Mouse (Mus musculus): ENCODE results near the gene Nptx1. TPM values are rescaled to one million over a fixed set of nuclear protein-coding genes. Genes with fewer than 3 reads are reported as not detected.

Gene Nptx1
- polyA plus RNA-seq, 1 experiment, result 14.7 TPM

GRCm38 (mm10) chr11:119506386-119506785 lies 41.2 kb downstream of the Nptx1 start:
- DNase-seq (ENCODE audit: low read depth), result no peak
- no peak for TF ChIP-seq CTCF (IDR thresholded peaks at IDR 0.05; ENCODE audit: borderline replicate concordance, extremely low read depth, insufficient read depth, insufficient read length)
- no peak for TF ChIP-seq POLR2A (IDR thresholded peaks at IDR 0.05; ENCODE audit: borderline replicate concordance, extremely low read depth, insufficient read depth, insufficient read length, poor library complexity, severe bottlenecking)

- peak; percentile 75 for DNase-seq (ENCODE audit: low read depth)
- TF ChIP-seq POLR2A (IDR thresholded peaks at IDR 0.05; ENCODE audit: borderline replicate concordance, extremely low read depth, insufficient read depth, insufficient read length, poor library complexity, severe bottlenecking) (no peak), CTCF (IDR thresholded peaks at IDR 0.05; ENCODE audit: borderline replicate concordance, extremely low read depth, insufficient read depth, insufficient read length) (peak; percentile 99)
These were observed 43.9 kb downstream of the Nptx1 start for GRCm38 (mm10) chr11:119503675-119504074.

- no peak for DNase-seq (ENCODE audit: low read depth)
- no peak for TF ChIP-seq POLR2A (IDR thresholded peaks at IDR 0.05; ENCODE audit: borderline replicate concordance, extremely low read depth, insufficient read depth, insufficient read length, poor library complexity, severe bottlenecking)
- TF ChIP-seq CTCF (IDR thresholded peaks at IDR 0.05; ENCODE audit: borderline replicate concordance, extremely low read depth, insufficient read depth, insufficient read length), result no peak
These were observed 47.5 kb downstream of the Nptx1 start for GRCm38 (mm10) chr11:119500011-119500410.

- TF ChIP-seq CTCF (IDR thresholded peaks at IDR 0.05; ENCODE audit: borderline replicate concordance, extremely low read depth, insufficient read depth, insufficient read length) (no peak), POLR2A (IDR thresholded peaks at IDR 0.05; ENCODE audit: borderline replicate concordance, extremely low read depth, insufficient read depth, insufficient read length, poor library complexity, severe bottlenecking) (no peak)
These were observed 48.3 kb downstream of the Nptx1 start for GRCm38 (mm10) chr11:119499297-119499696.

GRCm38 (mm10) chr11:119497451-119497850 lies 50.1 kb downstream of the Nptx1 start:
- TF ChIP-seq CTCF (IDR thresholded peaks at IDR 0.05; ENCODE audit: borderline replicate concordance, extremely low read depth, insufficient read depth, insufficient read length), result no peak
- no peak for TF ChIP-seq POLR2A (IDR thresholded peaks at IDR 0.05; ENCODE audit: borderline replicate concordance, extremely low read depth, insufficient read depth, insufficient read length, poor library complexity, severe bottlenecking)
- DNase-seq (ENCODE audit: low read depth), result no peak

More at GRCm38 (mm10) chr11:119499297-119499696, 48.3 kb downstream of the Nptx1 start:
- DNase-seq (ENCODE audit: low read depth), result no peak

- no peak for TF ChIP-seq CTCF (IDR thresholded peaks at IDR 0.05; ENCODE audit: borderline replicate concordance, extremely low read depth, insufficient read depth, insufficient read length)
- no peak for TF ChIP-seq POLR2A (IDR thresholded peaks at IDR 0.05; ENCODE audit: borderline replicate concordance, extremely low read depth, insufficient read depth, insufficient read length, poor library complexity, severe bottlenecking)
- DNase-seq (ENCODE audit: low read depth), result no peak
These were observed 51.4 kb downstream of the Nptx1 start for GRCm38 (mm10) chr11:119496147-119496546.

- no peak for TF ChIP-seq POLR2A (IDR thresholded peaks at IDR 0.05; ENCODE audit: borderline replicate concordance, extremely low read depth, insufficient read depth, insufficient read length, poor library complexity, severe bottlenecking)
- no peak for TF ChIP-seq CTCF (IDR thresholded peaks at IDR 0.05; ENCODE audit: borderline replicate concordance, extremely low read depth, insufficient read depth, insufficient read length)
- DNase-seq (ENCODE audit: low read depth), result no peak
These were observed 54.0 kb downstream of the Nptx1 start for GRCm38 (mm10) chr11:119493516-119493915.

GRCm38 (mm10) chr11:119492830-119493229 lies 54.7 kb downstream of the Nptx1 start:
- TF ChIP-seq POLR2A (IDR thresholded peaks at IDR 0.05; ENCODE audit: borderline replicate concordance, extremely low read depth, insufficient read depth, insufficient read length, poor library complexity, severe bottlenecking) (no peak), CTCF (IDR thresholded peaks at IDR 0.05; ENCODE audit: borderline replicate concordance, extremely low read depth, insufficient read depth, insufficient read length) (no peak)
- no peak for DNase-seq (ENCODE audit: low read depth)

- no peak for DNase-seq (ENCODE audit: low read depth)
- no peak for TF ChIP-seq POLR2A (IDR thresholded peaks at IDR 0.05; ENCODE audit: borderline replicate concordance, extremely low read depth, insufficient read depth, insufficient read length, poor library complexity, severe bottlenecking)
- TF ChIP-seq CTCF (IDR thresholded peaks at IDR 0.05; ENCODE audit: borderline replicate concordance, extremely low read depth, insufficient read depth, insufficient read length), result no peak
These were observed 55.9 kb downstream of the Nptx1 start for GRCm38 (mm10) chr11:119491690-119492087.

- peak; percentile 45; the same call in 1 of the 2 replicates for TF ChIP-seq POLR2A (IDR thresholded peaks at IDR 0.05; ENCODE audit: borderline replicate concordance, extremely low read depth, insufficient read depth, insufficient read length, poor library complexity, severe bottlenecking)
- peak; percentile 96 for TF ChIP-seq CTCF (IDR thresholded peaks at IDR 0.05; ENCODE audit: borderline replicate concordance, extremely low read depth, insufficient read depth, insufficient read length)
- peak; percentile 99 for DNase-seq (ENCODE audit: low read depth)
These were observed 56.5 kb downstream of the Nptx1 start, which contains the start of gene Endov for GRCm38 (mm10) chr11:119490861-119491689. Endov (plus strand) TSS chr11:119491347.

Other genes starting within 250 kb of the Nptx1 start
- 188 and 217 TPM in 2 replicates for gene Eif4a3, start 247.7 kb downstream of the Nptx1 start, polyA plus RNA-seq (2012; rRNA removed)
- gene Card14, start 240.0 kb downstream of the Nptx1 start, polyA plus RNA-seq (2012; rRNA removed), result 0.18 and 0.22 TPM in 2 replicates
- 3.6 and 5.8 TPM in 2 replicates for gene Sgsh, start 192.2 kb downstream of the Nptx1 start, polyA plus RNA-seq (2012; rRNA removed)
- 10.0 TPM in 2 replicates for gene Slc26a11, start 192.2 kb downstream of the Nptx1 start, polyA plus RNA-seq (2012; rRNA removed)
- 2.3 and 2.8 TPM in 2 replicates for gene Rnf213, start 154.7 kb downstream of the Nptx1 start, polyA plus RNA-seq (2012; rRNA removed)
- 33.8 and 34.1 TPM in 2 replicates for gene Endov, start 56.4 kb downstream of the Nptx1 start, polyA plus RNA-seq (2012; rRNA removed)
- gene Rptor, start 55.2 kb upstream of the Nptx1 start, polyA plus RNA-seq (2012; rRNA removed), result 23.4 and 34.4 TPM in 2 replicates